Mouse (Mus musculus) heart, postnatal 0 days (tissue): ENCODE data around the gene Grin1. TPM values are rescaled to one million over a fixed set of nuclear protein-coding genes. Genes with fewer than 3 reads are reported as not detected.

ENCODE experiments used
- ATAC-seq: fragments of 200-750 bp; cut with Nextera tagmentation; 2 replicates; pipeline ENCODE4 v1.8.0; 2017; ENCODE audit warnings: low read depth, moderate number of reproducible peaks, moderate library complexity; ENCODE audit not compliant: insufficient read depth
- DNase-seq: peaks from one replicate; pipeline ENCODE4 v3.0.0-alpha.2; 2016; ENCODE audit warnings: low spot score
- H3K27ac ChIP-seq: fragments of 300-500 bp; sonication (generic); 2 replicates; pipeline ENCODE4 v1.5.1; 2014; ENCODE audit warnings: low read depth, mild to moderate bottlenecking
- H3K27me3 ChIP-seq: fragments of 300-500 bp; sonication (generic); 2 replicates; pipeline ENCODE4 v1.6.1; 2014; ENCODE audit warnings: low read length, mixed read lengths; ENCODE audit not compliant: control insufficient read depth, insufficient read depth
- H3K36me3 ChIP-seq: fragments of 300-500 bp; sonication (generic); replicated peaks from 2 replicates; pipeline ENCODE4 v1.6.1; 2014; ENCODE audit warnings: low read length, mixed read lengths; ENCODE audit not compliant: control insufficient read depth, insufficient read depth
- H3K4me1 ChIP-seq: fragments of 300-500 bp; sonication (generic); 2 replicates; pipeline ENCODE4 v1.6.1; 2014; ENCODE audit warnings: antibody characterized with exemption; ENCODE audit not compliant: control insufficient read depth, insufficient read depth
- H3K4me2 ChIP-seq: fragments of 300-500 bp; sonication (generic); 2 replicates; pipeline ENCODE4 v1.6.1; 2014; ENCODE audit warnings: low read depth, mild to moderate bottlenecking, low read length, moderate library complexity
- H3K4me3 ChIP-seq: fragments of 300-500 bp; sonication (generic); 2 replicates; pipeline ENCODE4 v1.5.1; 2014; ENCODE audit warnings: low read depth, low read length
- H3K9ac ChIP-seq: fragments of 300-500 bp; sonication (generic); replicated peaks from 2 replicates; pipeline ENCODE4 v1.6.1; 2014; ENCODE audit warnings: low read depth, low read length, mixed read lengths
- H3K9me3 ChIP-seq: fragments of 300-500 bp; sonication (generic); replicated peaks from 2 replicates; pipeline ENCODE4 v1.6.1; 2016; ENCODE audit warnings: low read length; ENCODE audit not compliant: control insufficient read depth
- CTCF ChIP-seq: IDR thresholded peaks from 2 replicates; pipeline ENCODE4 v1.5.1; 2016; ENCODE audit warnings: antibody characterized with exemption, control low read depth, low read depth
- EP300 ChIP-seq: IDR thresholded peaks from 2 replicates; pipeline ENCODE4 v1.6.1; 2016; ENCODE audit warnings: antibody characterized with exemption, low read depth
- WGBS: fragments of 180-500 bp; shearing (Covaris S2); extraction: QIAGEN DNeasy Blood & Tissue Kit; methylation state at CpG from one replicate; pipeline ENCODE4 v1.1.7; 2014; 5-methylcytosine and 5-hydroxymethylcytosine counted together
- polyA plus RNA-seq: library from polyadenylated mRNA; unstranded; fragments of >200 nt; fragmentation: Nextera tagmentation; extraction: Ambion mirVana; gene quantifications from 2 replicates; pipeline ENCODE4 v1.2.1, GENCODE M21; 2015
- total RNA-seq: library from RNA; depleted of rRNA; stranded (reverse); fragments of >200 nt; gene quantifications from 2 replicates; pipeline ENCODE4 v1.2.3, GENCODE M21; 2014; ENCODE audit warnings: low replicate concordance

The Grin1 gene
- total and polyA plus RNA-seq, 2 experiments from 2014 or later: 0.46 TPM; not detected in 1

DNA sequence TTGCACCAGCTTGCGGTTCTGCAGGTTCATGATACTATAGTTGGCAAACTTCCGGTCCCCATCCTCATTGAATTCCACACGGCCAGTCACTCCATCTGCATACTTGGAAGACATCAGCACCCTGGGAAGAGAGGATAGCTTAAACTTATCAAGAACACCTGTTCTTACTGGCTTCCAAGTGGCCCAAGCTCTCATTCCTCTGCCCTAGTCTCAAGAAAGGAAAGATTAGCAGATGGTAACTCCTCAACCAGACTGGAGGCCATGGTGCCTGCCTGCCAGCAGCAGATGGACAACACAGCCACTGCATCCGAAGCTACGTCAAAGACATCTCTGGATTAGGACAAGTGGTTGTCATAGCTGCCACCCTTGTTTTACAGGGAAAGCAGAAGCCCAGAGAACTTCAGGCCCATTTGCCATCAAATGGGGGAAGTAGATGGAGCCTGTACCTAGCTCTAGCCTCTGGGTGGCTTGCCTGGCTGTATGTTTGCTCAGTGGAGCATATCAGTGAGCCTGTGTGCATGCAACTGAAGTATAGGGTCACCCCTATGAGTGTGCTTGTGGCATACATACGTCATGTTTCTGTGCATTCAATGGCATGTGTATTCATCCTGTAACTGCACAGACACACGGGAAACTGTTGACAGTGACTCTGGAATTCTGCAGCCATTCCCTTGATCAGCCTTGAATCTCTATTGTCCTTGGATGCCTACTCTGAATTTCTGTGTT is 14.9 kb downstream of the Grin1 start:
- WGBS: 61% methylated on average over 7 of the region's 7 CpGs
- Histone ChIP-seq H3K4me1 (no peaks in the 10 kb centered on the region), H3K9me3 (no peaks in the 10 kb centered on the region), H3K9ac (no peak overlapping the region), H3K4me2 (no peak overlapping the region), H3K27ac (no peak overlapping the region), H3K4me3 (no peak overlapping the region), H3K27me3 (peaks cover 29% of the 10 kb centered on the region), H3K36me3 (no peaks in the 10 kb centered on the region)
- DNase-seq: no peak
- no peak for ATAC-seq
- TF ChIP-seq CTCF (no peak), EP300 (no peak)

DNA sequence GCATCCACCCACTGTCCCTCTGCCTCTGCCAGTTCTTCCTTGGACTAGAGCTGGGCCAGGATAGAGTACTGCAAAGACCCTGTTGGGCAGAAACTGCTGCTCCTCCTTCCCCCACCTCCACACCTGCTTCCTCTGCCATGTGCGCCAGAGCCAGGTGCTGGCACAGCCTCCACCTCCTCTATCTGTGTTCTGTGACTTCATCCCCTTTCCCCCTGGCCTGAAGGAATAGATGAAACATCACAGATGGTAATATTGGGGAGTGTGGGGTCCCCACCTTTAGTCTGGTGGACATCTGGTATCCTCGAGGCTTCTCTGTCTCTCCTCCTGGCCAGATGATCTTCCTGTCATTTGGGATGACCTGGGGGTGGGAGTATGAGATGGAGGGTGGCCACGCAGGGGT is 15.5 kb downstream of the Grin1 start:
- no peak overlapping the region for H3K27ac ChIP-seq
- H3K9ac ChIP-seq: no peak overlapping the region
- no peaks in the 10 kb centered on the region for H3K9me3 ChIP-seq
- ATAC-seq (no peak), DNase-seq (no peak)
- no peaks in the 10 kb centered on the region for H3K36me3 ChIP-seq
- H3K27me3 ChIP-seq: peaks cover 29% of the 10 kb centered on the region
- H3K4me3 ChIP-seq: no peak overlapping the region
- H3K4me1 ChIP-seq: no peaks in the 10 kb centered on the region
- WGBS: 60% methylated on average over 3 of the region's 3 CpGs
- H3K4me2 ChIP-seq: no peak overlapping the region
- TF ChIP-seq CTCF (no peak), EP300 (no peak)

- WGBS: 70% methylated on average over 10 of the region's 10 CpGs
- no peaks in the 10 kb centered on the region for H3K36me3 ChIP-seq
- ATAC-seq: no peak
- H3K4me1 ChIP-seq: no peaks in the 10 kb centered on the region
- TF ChIP-seq CTCF (no peak), EP300 (no peak)
- H3K27me3 ChIP-seq: peaks cover 30% of the 10 kb centered on the region; the same call in 1 of the 2 replicates
- no peak for DNase-seq
- H3K9ac ChIP-seq: no peak overlapping the region
- H3K4me2 ChIP-seq: no peak overlapping the region
- H3K27ac ChIP-seq: no peak overlapping the region
- no peaks in the 10 kb centered on the region for H3K9me3 ChIP-seq
- H3K4me3 ChIP-seq: no peak overlapping the region
These were observed 20.9 kb downstream of the Grin1 start for GRCm38 (mm10) chr2:25298046-25298445.

GRCm38 (mm10) chr2:25297093-25297492 is 21.9 kb downstream of the Grin1 start:
- H3K4me3 ChIP-seq: no peak overlapping the region
- DNase-seq (no peak), ATAC-seq (no peak)
- H3K4me1 ChIP-seq: peaks cover 6% of the 10 kb centered on the region
- no peaks in the 10 kb centered on the region for H3K9me3 ChIP-seq
- H3K36me3 ChIP-seq: no peaks in the 10 kb centered on the region
- no peak overlapping the region for H3K27ac ChIP-seq
- H3K27me3 ChIP-seq: peaks cover 37% of the 10 kb centered on the region
- H3K4me2 ChIP-seq: no peak overlapping the region
- no peak for TF ChIP-seq EP300
- 71% methylated on average over 8 of the region's 8 CpGs for WGBS
- H3K9ac ChIP-seq: no peak overlapping the region

- Histone ChIP-seq H3K4me2 (no peak overlapping the region), H3K4me3 (no peak overlapping the region), H3K27me3 (peaks cover 71% of the 10 kb centered on the region), H3K36me3 (no peaks in the 10 kb centered on the region), H3K27ac (no peak overlapping the region), H3K4me1 (peaks cover 18% of the 10 kb centered on the region), H3K9ac (no peak overlapping the region), H3K9me3 (no peaks in the 10 kb centered on the region)
- ATAC-seq: no peak
- no peak for DNase-seq
- 59% methylated on average over 9 of the region's 9 CpGs for WGBS
- TF ChIP-seq EP300 (no peak), CTCF (no peak)
These were observed 25.3 kb downstream of the Grin1 start for GRCm38 (mm10) chr2:25293706-25294105.

DNA sequence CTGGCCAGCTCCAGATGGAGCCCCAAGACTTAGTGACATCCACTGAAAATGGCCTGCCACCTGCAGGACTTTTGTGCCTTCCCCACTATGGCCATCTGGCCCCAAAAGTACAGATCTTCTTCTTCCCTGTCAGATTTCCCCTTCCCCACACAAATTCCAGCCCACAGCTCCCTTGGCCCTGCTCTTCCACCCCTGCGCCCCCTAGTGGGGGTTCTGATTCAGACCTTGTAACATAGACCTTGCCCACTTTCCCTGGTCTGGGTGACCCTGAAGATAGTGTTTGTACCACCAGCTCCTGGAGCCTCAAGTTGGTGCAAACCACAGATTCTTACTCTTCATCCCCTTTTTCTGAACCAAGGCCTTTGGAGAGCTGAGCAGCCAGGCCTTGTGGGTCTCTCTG is 26.1 kb downstream of the Grin1 start:
- Histone ChIP-seq H3K27me3 (peaks cover 79% of the 10 kb centered on the region), H3K4me1 (peaks cover 18% of the 10 kb centered on the region), H3K27ac (no peak overlapping the region), H3K36me3 (no peaks in the 10 kb centered on the region), H3K4me3 (no peak overlapping the region; the same call in 1 of the 2 replicates), H3K9ac (no peak overlapping the region), H3K4me2 (peak overlapping the region; percentile 57), H3K9me3 (no peaks in the 10 kb centered on the region)
- 0% methylated on average over 1 of the region's 1 CpGs for WGBS
- ATAC-seq (peak; percentile 38; the same call in 1 of the 2 replicates), DNase-seq (peak; percentile 55)
- TF ChIP-seq EP300 (no peak), CTCF (peak; percentile 88)
